Mouse (Mus musculus) inflammation-experienced regulatory T-cells, adult 6 months (primary cell): ENCODE results near the gene Ephb2. TPM values are rescaled to one million over a fixed set of nuclear protein-coding genes. Genes with fewer than 3 reads are reported as not detected.

Source experiments
- ATAC-seq: one replicate; pipeline ENCODE4 v1.8.0; 2017
- polyA plus RNA-seq, 3 experiments: library from polyadenylated mRNA; unstranded; fragments of 100-300 nt; shearing (Covaris generic); gene quantifications; one replicate each; pipeline ENCODE4 v1.2.1; 2017

The Ephb2 gene
- polyA plus RNA-seq, 3 experiments from 2014 or later: 0.05 TPM; not detected in 2

DNA sequence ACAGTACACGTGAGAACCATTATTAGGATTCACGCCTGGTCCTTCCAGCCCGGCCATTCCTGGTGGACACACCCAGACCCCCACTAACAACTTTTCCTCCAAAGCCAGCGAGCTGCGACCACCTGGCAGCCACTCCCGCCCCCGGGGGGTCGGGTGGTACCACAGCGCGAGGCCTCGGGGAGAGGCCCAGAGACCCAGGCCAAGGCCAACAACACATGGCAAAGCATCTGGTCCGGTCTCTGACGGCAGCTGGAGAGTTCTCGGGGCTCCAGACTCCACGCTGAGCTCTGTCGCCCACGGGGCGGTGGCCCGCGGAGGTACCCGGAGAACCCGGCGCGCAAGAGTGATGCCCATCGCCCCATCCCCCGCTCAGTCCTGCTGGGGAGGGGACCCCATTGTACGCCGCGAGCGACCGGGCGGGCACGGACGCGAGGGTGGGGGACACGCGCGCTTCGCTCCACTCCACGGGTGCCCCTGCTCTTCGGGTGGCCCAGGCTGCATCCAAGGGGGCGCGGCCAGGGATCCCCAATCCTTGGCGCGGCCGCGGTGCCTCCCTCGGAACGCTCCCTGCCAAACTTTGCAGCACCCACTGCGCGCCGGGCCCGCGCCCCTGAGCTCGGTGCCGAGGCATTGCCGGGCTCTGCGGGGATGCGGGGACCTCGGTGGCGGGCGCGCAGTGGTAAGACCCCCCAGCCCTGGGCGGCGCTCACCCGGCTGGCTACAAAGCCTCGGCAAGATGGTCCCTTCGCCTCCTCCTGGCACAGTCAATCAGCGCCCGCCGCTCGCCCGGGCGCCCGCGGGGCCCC is 770 bp downstream of the Ephb2 start:
- no peak for ATAC-seq

DNA sequence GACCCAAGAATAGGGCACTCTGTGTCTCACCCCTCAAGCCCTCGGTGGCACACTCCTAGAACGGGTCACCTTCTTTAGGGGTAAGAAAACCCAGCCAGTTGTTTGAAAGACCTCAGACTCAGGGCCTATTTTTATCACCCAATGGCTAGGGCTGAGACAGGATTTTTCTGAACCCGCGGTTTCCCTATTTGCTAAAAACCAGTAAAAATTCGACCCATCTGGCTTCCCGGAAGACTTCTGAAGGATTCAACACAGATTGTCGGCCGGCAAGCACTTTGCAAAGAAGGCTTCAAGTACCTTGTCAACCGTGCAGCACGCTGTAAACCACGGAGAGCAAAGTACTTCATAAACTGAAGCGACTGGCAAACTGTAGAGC is 1.4 kb downstream of the Ephb2 start:
- no peak for ATAC-seq

DNA sequence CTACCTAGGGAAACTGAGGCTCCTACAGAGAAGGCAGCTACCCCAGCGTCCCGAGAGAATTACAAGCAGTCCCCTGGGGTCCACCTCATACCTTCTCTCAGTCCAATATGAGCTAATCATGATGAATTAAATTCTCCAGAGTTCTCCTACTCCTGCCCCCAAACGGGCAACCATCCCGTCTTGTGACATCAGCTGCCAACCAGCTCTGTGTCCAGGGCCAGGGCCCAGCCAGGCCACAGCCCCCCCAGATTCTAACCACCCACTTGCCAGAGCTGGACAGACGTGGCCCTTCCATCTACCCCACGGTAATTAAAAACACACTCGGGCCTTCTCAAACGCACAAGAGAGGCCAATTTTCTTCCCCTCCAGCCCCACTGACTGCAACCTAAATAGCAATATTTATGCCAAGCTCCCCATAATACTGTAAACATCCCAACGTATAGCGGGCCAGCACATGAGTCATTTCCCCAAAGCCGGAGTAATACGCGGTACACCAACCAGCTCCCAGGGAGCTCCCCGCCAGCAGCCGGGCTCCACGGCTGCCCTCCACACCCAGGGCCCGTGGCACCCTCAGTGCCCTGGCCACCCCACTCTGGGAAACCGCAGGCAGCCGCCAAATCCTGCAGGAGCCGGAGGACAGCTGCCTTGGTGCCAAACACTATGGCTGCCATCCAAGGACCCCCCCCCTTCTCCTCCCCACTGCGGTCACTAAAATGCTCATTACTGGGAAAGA is 2.0 kb downstream of the Ephb2 start:
- ATAC-seq: no peak

GRCm38 (mm10) chr4:136832559-136833232 is 3.1 kb downstream of the Ephb2 start:
- no peak for ATAC-seq

- ATAC-seq: no peak
Measured at GRCm38 (mm10) chr4:136830272-136830823, 5.4 kb downstream of the Ephb2 start.

- no peak for ATAC-seq
Measured at GRCm38 (mm10) chr4:136829837-136830236, 6.0 kb downstream of the Ephb2 start.

DNA sequence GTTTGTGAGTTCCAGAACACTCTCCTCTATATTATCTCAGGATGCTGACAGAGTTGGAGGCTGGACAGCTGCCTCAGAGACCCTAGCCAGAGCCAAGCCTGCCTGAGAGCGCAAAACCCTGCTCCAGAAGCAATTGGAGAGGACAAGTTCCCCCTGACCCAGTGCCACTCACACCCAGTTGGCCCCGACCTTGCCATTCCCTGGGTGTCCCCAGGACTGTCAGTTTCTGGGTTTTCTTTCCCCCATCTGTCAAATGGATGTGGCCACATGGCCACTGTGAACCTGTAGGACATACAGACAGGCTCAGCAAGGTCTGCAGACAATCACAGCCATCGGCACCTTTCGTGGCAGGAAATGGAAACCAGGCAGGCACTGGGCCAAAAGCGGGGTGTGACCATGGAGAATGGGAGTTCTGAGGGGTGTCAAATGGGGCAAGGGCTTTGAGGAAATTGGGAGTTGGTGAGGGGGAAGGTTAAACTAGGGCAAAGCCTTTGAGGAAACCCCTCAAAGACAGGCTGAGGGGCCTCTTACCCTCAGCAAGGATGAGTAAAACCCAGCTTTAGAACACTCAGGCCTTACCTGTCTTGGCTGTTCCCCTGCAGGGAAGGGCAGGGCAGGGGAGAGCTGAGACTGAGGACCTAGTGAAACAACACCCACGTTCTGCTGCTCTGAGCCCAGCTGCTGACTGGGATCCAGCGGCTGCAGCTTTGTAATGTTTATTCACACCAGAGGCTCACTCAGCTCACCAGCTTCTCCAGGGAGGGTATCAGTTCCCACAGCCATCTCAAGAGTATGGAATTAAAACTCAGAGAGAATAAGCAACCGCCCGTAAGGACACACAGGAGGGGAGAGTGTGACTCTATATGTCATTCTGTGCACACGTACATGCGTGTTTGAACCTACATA is 6.9 kb downstream of the Ephb2 start:
- no peak for ATAC-seq

GRCm38 (mm10) chr4:136824935-136825552 is 10.7 kb downstream of the Ephb2 start:
- no peak for ATAC-seq

DNA sequence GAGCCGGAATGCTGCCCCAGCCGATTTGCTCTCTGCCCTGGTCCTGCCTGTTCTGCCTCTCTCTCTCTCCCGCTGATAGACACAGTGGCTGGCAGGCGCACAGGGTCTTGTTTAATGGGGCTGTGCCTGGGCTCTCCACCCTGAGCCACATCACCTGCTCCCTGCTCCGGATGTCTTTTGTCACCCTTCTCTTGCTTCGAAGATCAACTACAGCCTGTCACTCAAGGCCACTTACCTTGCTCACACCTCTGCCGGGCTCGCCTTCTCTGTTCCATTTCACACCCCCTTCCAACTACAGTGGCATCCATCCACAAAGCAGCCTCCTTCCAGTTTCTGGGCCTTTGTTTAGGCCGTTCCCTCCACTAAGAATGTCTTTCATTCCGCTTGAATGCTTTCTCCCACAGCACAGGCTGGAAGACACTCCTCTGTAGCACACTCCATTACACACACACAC is 15.7 kb downstream of the Ephb2 start:
- ATAC-seq: no peak

- no peak for ATAC-seq
Measured at GRCm38 (mm10) chr4:136816701-136817100, 19.1 kb downstream of the Ephb2 start.

DNA sequence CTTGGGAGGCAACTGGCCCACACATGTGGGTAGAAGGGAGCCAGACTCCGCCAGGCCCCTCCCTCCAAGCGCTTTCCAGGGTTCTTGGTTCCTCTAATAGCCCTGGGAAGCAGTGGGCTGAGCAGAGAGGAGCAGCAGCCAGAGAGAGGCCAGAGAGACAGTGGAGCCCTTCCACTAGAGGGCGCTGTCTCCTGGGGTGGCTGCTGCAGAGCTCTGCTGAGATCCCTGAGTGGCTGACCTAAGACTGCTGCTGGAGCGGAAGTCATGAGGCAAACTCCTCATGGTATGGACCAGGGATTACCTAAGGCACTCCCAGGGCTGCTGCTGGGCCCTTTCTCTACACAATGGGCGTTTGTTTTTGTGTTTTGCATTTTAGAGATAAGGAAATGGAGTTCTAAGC is 20.4 kb downstream of the Ephb2 start:
- no peak for ATAC-seq

DNA sequence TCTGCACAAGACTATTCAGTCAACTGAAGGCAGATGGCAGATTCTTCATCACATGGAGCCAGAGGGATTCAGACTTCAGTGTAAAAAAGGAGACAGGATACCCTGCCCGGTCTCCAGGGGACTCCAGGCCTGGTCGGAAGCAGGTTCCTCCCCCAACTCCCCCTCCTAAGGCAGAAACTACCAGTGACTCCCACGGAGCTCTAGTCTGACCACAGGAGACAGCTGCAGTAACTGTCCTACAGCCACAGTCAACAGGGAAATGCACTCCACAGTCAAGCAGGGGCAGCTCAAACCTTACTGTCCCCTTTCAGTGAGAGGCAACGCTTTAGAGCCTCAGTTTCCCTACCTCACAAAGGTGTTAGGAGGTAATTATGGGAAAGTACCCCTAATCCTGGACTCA is 23.2 kb downstream of the Ephb2 start:
- ATAC-seq: no peak

DNA sequence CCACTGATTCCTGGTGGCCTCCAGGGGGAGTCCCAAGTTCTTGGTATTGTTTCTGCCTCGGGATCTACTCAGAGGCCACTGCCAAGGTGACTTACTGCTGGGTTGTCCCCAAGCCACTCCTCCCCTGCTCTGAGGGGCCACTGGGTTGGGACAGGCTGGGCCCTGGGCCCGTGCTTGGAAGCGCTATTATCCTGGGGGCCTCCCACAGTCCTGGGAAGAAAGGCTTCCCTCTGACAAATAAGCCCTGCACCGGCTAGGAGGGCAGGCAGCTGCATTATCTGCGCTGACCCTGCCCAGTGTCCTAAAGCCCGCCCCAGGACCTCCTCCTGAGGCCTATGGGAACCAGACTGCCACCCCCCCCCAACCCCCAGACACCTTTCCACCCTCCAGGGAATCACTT is 24.2 kb downstream of the Ephb2 start:
- no peak for ATAC-seq

GRCm38 (mm10) chr4:136808478-136808877 is 27.3 kb downstream of the Ephb2 start:
- no peak for ATAC-seq

GRCm38 (mm10) chr4:136807448-136808009 is 28.3 kb downstream of the Ephb2 start:
- no peak for ATAC-seq

GRCm38 (mm10) chr4:136806254-136806653 is 29.5 kb downstream of the Ephb2 start:
- ATAC-seq: no peak

GRCm38 (mm10) chr4:136804343-136804742 is 31.4 kb downstream of the Ephb2 start:
- ATAC-seq: no peak

DNA sequence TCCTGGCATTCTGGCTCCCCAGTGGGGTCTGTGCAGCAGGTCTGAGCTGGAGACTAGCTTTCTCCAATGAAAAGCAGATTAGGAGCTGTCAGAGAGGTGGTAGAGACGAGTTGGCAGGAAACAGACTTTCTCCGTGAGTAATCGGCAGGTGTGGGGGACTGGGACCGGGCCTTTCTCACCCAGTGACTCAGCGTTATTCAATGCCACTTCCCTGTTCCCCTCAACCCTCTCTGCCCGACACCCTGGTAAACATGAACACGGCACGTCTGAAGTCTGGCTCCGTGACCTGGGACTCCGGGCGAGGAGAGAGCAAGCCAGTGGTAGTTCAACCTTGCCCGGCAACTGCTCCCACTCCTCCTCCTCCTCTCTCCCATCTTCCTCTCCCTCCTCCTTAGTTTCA is 33.3 kb downstream of the Ephb2 start:
- ATAC-seq: no peak

DNA sequence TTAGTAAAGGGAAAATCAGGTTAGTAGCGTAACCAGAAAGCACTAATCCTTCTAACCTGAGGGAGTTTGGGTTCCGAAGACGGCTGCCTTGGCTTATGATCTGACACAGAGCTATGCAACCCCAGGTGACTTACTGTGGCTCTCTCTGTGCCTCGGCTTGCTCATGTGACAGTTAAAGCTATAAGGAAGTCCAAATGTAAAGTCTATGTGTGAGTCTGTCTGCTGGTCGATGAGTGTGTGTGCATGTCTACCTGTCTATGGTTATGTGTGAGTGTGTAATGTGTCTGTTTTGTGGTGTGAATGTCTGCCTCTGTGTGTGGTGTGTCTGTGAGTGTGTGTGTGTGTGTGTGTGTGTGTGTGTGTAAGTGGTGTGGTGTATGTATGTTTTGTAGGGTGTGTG is 33.8 kb downstream of the Ephb2 start:
- no peak for ATAC-seq

DNA sequence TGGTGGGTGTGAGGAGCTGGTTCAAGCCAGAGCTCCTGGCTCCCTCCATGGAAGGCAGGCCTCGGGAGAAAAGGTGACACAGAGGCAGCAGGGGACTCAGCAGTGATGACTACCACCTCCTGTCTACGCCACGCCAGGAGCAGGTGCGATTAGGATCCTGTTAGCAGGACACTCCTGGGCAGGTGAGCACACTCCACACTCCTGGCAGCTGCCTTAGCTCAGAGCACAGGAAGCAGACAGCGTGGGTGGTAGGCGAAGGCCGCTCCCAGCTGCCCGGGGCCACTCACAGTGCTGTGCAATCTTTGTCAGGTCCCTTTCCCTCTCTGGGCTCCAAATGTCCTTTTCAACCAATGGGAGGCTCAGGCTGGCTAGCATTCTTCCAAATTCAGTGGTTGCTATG is 34.3 kb downstream of the Ephb2 start:
- no peak for ATAC-seq

DNA sequence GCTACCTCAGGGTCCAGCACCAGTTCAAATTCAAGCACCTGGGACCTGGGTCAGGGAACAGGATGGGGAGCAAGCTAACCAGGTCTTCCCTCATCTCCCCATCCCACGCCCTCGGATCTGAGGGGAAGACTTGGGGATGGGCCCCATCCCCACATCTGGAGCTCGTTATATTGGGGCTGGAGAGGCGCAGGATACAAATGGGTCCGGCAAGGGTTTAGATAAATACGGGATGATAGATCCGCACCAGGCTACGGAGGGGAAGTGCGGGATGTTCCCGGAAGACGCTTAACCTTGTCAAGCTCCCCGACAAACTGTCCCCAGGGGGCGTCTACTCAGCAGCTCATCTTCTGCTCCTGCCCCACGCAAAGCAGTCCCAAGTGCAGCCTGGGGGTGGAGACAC is 35.4 kb downstream of the Ephb2 start:
- no peak for ATAC-seq
